Mouse (Mus musculus) embryonic fibroblast, embryonic 13.5 days (primary cell): ENCODE data around the gene Aff3.

ENCODE experiments used
- CTCF ChIP-seq: IDR thresholded peaks from 2 replicates; pipeline ENCODE4 v1.5.1; 2011; ENCODE audit warnings: mild to moderate bottlenecking, control low read depth, low read length, moderate library complexity, borderline replicate concordance; ENCODE audit not compliant: insufficient read depth
- POLR2A ChIP-seq: IDR thresholded peaks from 2 replicates; pipeline ENCODE4 v1.6.1; 2011; ENCODE audit warnings: low read depth, mild to moderate bottlenecking, control low read depth, low read length, moderate library complexity

- TF ChIP-seq POLR2A (no peak), CTCF (no peak)
Measured at GRCm38 (mm10) chr1:38363856-38364255, 300.9 kb downstream of the Aff3 start.
